Mouse (Mus musculus) hindbrain, postnatal 0 days (tissue): ENCODE measurements around the gene Tec. TPM values are rescaled to one million over a fixed set of nuclear protein-coding genes. Genes with fewer than 3 reads are reported as not detected.
A peak's percentile ranks its signal among the peaks of the same experiment; 100 is the strongest.

Experiments used
- ATAC-seq: fragments of 200-750 bp; cut with Nextera tagmentation; 2 replicates; pipeline ENCODE4 v1.8.0; 2017; ENCODE audit warnings: mild to moderate bottlenecking, moderate TSS enrichment, moderate library complexity
- DNase-seq: peaks from one replicate; pipeline ENCODE4 v3.0.0-alpha.2; 2015; ENCODE audit warnings: low spot score
- H3K27ac ChIP-seq: fragments of 300-500 bp; sonication (generic); 2 replicates; pipeline ENCODE4 v1.5.1; 2014; ENCODE audit warnings: mild to moderate bottlenecking
- H3K27me3 ChIP-seq: fragments of 300-500 bp; sonication (generic); 2 replicates; pipeline ENCODE4 v1.6.1; 2014; ENCODE audit warnings: low read length, mixed read lengths; ENCODE audit not compliant: insufficient read depth
- H3K36me3 ChIP-seq: fragments of 300-500 bp; sonication (generic); 2 replicates; pipeline ENCODE4 v1.6.1; 2014; ENCODE audit warnings: low read length, mixed read lengths; ENCODE audit not compliant: insufficient read depth
- H3K4me1 ChIP-seq: fragments of 300-500 bp; sonication (generic); 2 replicates; pipeline ENCODE4 v1.6.1; 2014; ENCODE audit warnings: antibody characterized with exemption, low read length, mixed read lengths; ENCODE audit not compliant: insufficient read depth
- H3K4me2 ChIP-seq: fragments of 300-500 bp; sonication (generic); 2 replicates; pipeline ENCODE4 v1.6.1; 2014; ENCODE audit warnings: low read depth, mild to moderate bottlenecking, low read length, moderate library complexity, mixed read lengths
- H3K4me3 ChIP-seq: fragments of 300-500 bp; sonication (generic); 2 replicates; pipeline ENCODE4 v1.5.1; 2014; ENCODE audit warnings: low read length
- H3K9ac ChIP-seq: fragments of 300-500 bp; sonication (generic); replicated peaks from 2 replicates; pipeline ENCODE4 v1.6.1; 2014; ENCODE audit warnings: mild to moderate bottlenecking, low read length, moderate library complexity, mixed read lengths
- H3K9me3 ChIP-seq: fragments of 300-500 bp; sonication (generic); 2 replicates; pipeline ENCODE4 v1.6.1; 2016; ENCODE audit warnings: low read length, mixed read lengths
- CTCF ChIP-seq: IDR thresholded peaks from 2 replicates; pipeline ENCODE4 v1.5.1; 2016; ENCODE audit warnings: antibody characterized with exemption, control low read depth, low read depth
- WGBS: fragments of 180-500 bp; shearing (Covaris S2); extraction: QIAGEN DNeasy Blood & Tissue Kit; methylation state at CpG from one replicate; pipeline ENCODE4 v1.1.7; 2014; 5-methylcytosine and 5-hydroxymethylcytosine counted together
- polyA plus RNA-seq: library from polyadenylated mRNA; unstranded; fragments of >200 nt; fragmentation: Nextera tagmentation; extraction: Ambion mirVana; gene quantifications from 2 replicates; pipeline ENCODE4 v1.2.1, GENCODE M21; 2015
- total RNA-seq: library from RNA; depleted of rRNA; stranded (reverse); fragments of >200 nt; gene quantifications from 2 replicates; pipeline ENCODE4 v1.2.3, GENCODE M21; 2014

Tec gene
- total and polyA plus RNA-seq, 2 experiments from 2014 or later = 3.0 to 3.6 TPM

GRCm38 (mm10) chr5:72863166-72863565, 5.1 kb downstream of the Tec start:
- Histone ChIP-seq H3K36me3 (no peaks in the 10 kb centered on the region), H3K27me3 (no peaks in the 10 kb centered on the region), H3K9ac (no peak overlapping the region), H3K9me3 (no peaks in the 10 kb centered on the region), H3K4me1 (peaks cover 7% of the 10 kb centered on the region; the same call in 1 of the 2 replicates), H3K27ac (no peak overlapping the region), H3K4me3 (no peak overlapping the region), H3K4me2 (no peak overlapping the region)
- TF ChIP-seq CTCF = no peak
- no peak for DNase-seq
- ATAC-seq = no peak
- 92% methylated on average over 9 of the region's 9 CpGs for WGBS

GRCm38 (mm10) chr5:72861726-72862385, 6.4 kb downstream of the Tec start:
- Histone ChIP-seq H3K4me2 (no peak overlapping the region), H3K9ac (no peak overlapping the region), H3K36me3 (no peaks in the 10 kb centered on the region), H3K27me3 (no peaks in the 10 kb centered on the region), H3K9me3 (no peaks in the 10 kb centered on the region), H3K4me1 (no peaks in the 10 kb centered on the region), H3K4me3 (no peak overlapping the region), H3K27ac (no peak overlapping the region)
- DNase-seq = no peak
- ATAC-seq = no peak
- WGBS = 76% methylated on average over 7 of the region's 7 CpGs
- TF ChIP-seq CTCF = no peak

- no peaks in the 10 kb centered on the region for H3K27me3 ChIP-seq
- H3K4me3 ChIP-seq = no peak overlapping the region
- no peak overlapping the region for H3K27ac ChIP-seq
- no peak overlapping the region for H3K4me2 ChIP-seq
- H3K9ac ChIP-seq = no peak overlapping the region
- 74% methylated on average over 8 of the region's 8 CpGs for WGBS
- no peaks in the 10 kb centered on the region for H3K9me3 ChIP-seq
- ATAC-seq = no peak
- no peak for DNase-seq
- H3K36me3 ChIP-seq = no peaks in the 10 kb centered on the region
- no peaks in the 10 kb centered on the region; the same call in 1 of the 2 replicates for H3K4me1 ChIP-seq
- no peak for TF ChIP-seq CTCF
These were observed 7.4 kb downstream of the Tec start for GRCm38 (mm10) chr5:72860899-72861298.

- ATAC-seq = no peak
These were observed 10.0 kb downstream of the Tec start for GRCm38 (mm10) chr5:72858306-72858705.

GRCm38 (mm10) chr5:72857756-72858155, 10.5 kb downstream of the Tec start:
- H3K4me3 ChIP-seq = no peak overlapping the region
- H3K36me3 ChIP-seq = no peaks in the 10 kb centered on the region
- TF ChIP-seq CTCF = no peak
- WGBS = 91% methylated on average over 4 of the region's 4 CpGs
- no peak overlapping the region for H3K9ac ChIP-seq
- ATAC-seq = no peak
- DNase-seq = no peak
- peaks cover 10% of the 10 kb centered on the region; the same call in 1 of the 2 replicates for H3K4me1 ChIP-seq
- H3K27ac ChIP-seq = no peak overlapping the region
- no peaks in the 10 kb centered on the region for H3K9me3 ChIP-seq
- H3K4me2 ChIP-seq = no peak overlapping the region
- H3K27me3 ChIP-seq = no peaks in the 10 kb centered on the region

More at GRCm38 (mm10) chr5:72858306-72858705, 10.0 kb downstream of the Tec start:
- no peak overlapping the region for H3K27ac ChIP-seq
- H3K4me2 ChIP-seq = no peak overlapping the region
- WGBS = 96% methylated on average over 12 of the region's 12 CpGs
- no peaks in the 10 kb centered on the region for H3K27me3 ChIP-seq
- H3K4me1 ChIP-seq = peaks cover 10% of the 10 kb centered on the region; the same call in 1 of the 2 replicates
- no peaks in the 10 kb centered on the region for H3K9me3 ChIP-seq
- H3K4me3 ChIP-seq = no peak overlapping the region
- no peaks in the 10 kb centered on the region for H3K36me3 ChIP-seq
- H3K9ac ChIP-seq = no peak overlapping the region
- no peak for DNase-seq
- no peak for TF ChIP-seq CTCF

GRCm38 (mm10) chr5:72856255-72856878, 11.9 kb downstream of the Tec start:
- TF ChIP-seq CTCF = no peak
- 68% methylated on average over 8 of the region's 8 CpGs for WGBS
- Histone ChIP-seq H3K9me3 (no peaks in the 10 kb centered on the region), H3K4me2 (no peak overlapping the region), H3K4me3 (no peak overlapping the region), H3K36me3 (no peaks in the 10 kb centered on the region), H3K27me3 (no peaks in the 10 kb centered on the region), H3K9ac (no peak overlapping the region), H3K27ac (no peak overlapping the region; the same call in 1 of the 2 replicates), H3K4me1 (peaks cover 10% of the 10 kb centered on the region; the same call in 1 of the 2 replicates)
- DNase-seq (no peak), ATAC-seq (no peak)

GRCm38 (mm10) chr5:72855685-72856124, 12.6 kb downstream of the Tec start:
- WGBS = 7% methylated on average over 3 of the region's 3 CpGs
- H3K9ac ChIP-seq = no peak overlapping the region
- no peak overlapping the region for H3K4me2 ChIP-seq
- no peaks in the 10 kb centered on the region for H3K27me3 ChIP-seq
- peak overlapping the region; percentile 12; the same call in 1 of the 2 replicates for H3K27ac ChIP-seq
- TF ChIP-seq CTCF = no peak
- no peaks in the 10 kb centered on the region for H3K9me3 ChIP-seq
- DNase-seq = peak; percentile 88
- no peaks in the 10 kb centered on the region for H3K36me3 ChIP-seq
- peak; percentile 92 for ATAC-seq
- H3K4me3 ChIP-seq = no peak overlapping the region
- peaks cover 10% of the 10 kb centered on the region; the same call in 1 of the 2 replicates for H3K4me1 ChIP-seq
